Mouse (Mus musculus) embryonic facial prominence, embryonic 12.5 days (tissue): ENCODE measurements around the gene Cabin1. TPM values are rescaled to one million over a fixed set of nuclear protein-coding genes. Genes with fewer than 3 reads are reported as not detected.
"Not testable (repeated sequence)": the region's sequence is repeated elsewhere in the genome, so short reads cannot be mapped to it uniquely, and the experiment has no call there.

ENCODE experiments used
- ATAC-seq: fragments of 200-750 bp; cut with Nextera tagmentation; 2 replicates; pipeline ENCODE4 v1.8.0; 2017; ENCODE audit not compliant: insufficient number of reproducible peaks, insufficient read depth, low FRiP score, low TSS enrichment
- H3K27ac ChIP-seq: fragments of 300-500 bp; sonication (generic); 2 replicates; pipeline ENCODE4 v1.5.1; 2016; ENCODE audit warnings: mild to moderate bottlenecking
- H3K27me3 ChIP-seq: fragments of 300-500 bp; sonication (generic); 2 replicates; pipeline ENCODE4 v1.6.1; 2016; ENCODE audit warnings: mild to moderate bottlenecking, moderate library complexity
- H3K36me3 ChIP-seq: fragments of 300-500 bp; sonication (generic); 2 replicates; pipeline ENCODE4 v1.6.1; 2016; ENCODE audit warnings: mild to moderate bottlenecking
- H3K4me1 ChIP-seq: fragments of 300-500 bp; sonication (generic); 2 replicates; pipeline ENCODE4 v1.6.1; 2016
- H3K4me2 ChIP-seq: fragments of 300-500 bp; sonication (generic); replicated peaks from 2 replicates; pipeline ENCODE4 v1.6.1; 2016; ENCODE audit warnings: mild to moderate bottlenecking, moderate library complexity
- H3K4me3 ChIP-seq: fragments of 300-500 bp; sonication (generic); 2 replicates; pipeline ENCODE4 v1.5.1; 2016; ENCODE audit warnings: mild to moderate bottlenecking
- H3K9ac ChIP-seq: fragments of 300-500 bp; sonication (generic); 2 replicates; pipeline ENCODE4 v1.6.1; 2016; ENCODE audit warnings: mild to moderate bottlenecking, moderate library complexity
- H3K9me3 ChIP-seq: fragments of 300-500 bp; sonication (generic); 2 replicates; pipeline ENCODE4 v1.6.1; 2016; ENCODE audit warnings: mild to moderate bottlenecking, moderate library complexity
- WGBS: fragments of 180-500 bp; shearing (Covaris S2); methylation state at CpG from one replicate; pipeline ENCODE4 v1.1.7; 2016; 5-methylcytosine and 5-hydroxymethylcytosine counted together
- polyA plus RNA-seq: library from polyadenylated mRNA; unstranded; fragments of >200 nt; fragmentation: Nextera tagmentation; extraction: Ambion mirVana; gene quantifications from 2 replicates; pipeline ENCODE4 v1.2.1, GENCODE M21; 2016

Gene Cabin1
- polyA plus RNA-seq, 1 experiment from 2014 or later, result 34.7 TPM

DNA sequence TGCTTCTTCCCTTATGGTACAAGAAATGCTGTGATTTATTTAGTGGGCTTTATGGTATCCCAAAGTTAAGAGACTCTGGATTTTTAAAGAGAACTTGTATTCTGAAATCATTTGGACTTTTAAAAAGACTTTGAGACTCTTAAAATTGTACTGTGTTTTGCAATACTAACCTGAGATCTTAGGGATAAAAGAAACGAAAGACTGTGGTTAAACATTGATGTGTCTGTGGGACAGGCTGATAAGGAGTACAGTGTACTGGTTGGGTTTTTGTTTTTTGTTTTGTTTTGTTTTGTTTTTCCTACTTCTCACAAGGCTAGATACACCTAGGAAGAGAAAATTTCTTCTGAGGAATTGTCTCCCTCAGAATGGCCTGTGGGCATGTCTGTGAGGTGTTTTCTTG is 21.3 kb upstream of the Cabin1 start:
- Histone ChIP-seq H3K27ac (no peak overlapping the region), H3K4me3 (no peak overlapping the region), H3K27me3 (peaks cover 5% of the 10 kb centered on the region; the same call in 1 of the 2 replicates), H3K36me3 (no peaks in the 10 kb centered on the region), H3K4me2 (no peak overlapping the region), H3K9me3 (no peaks in the 10 kb centered on the region), H3K9ac (no peak overlapping the region), H3K4me1 (peaks cover 8% of the 10 kb centered on the region)
- ATAC-seq, result no peak
- 82% methylated on average over 1 of the region's 1 CpGs for WGBS

- 2% methylated on average over 28 of the region's 28 CpGs for WGBS
- peak within 1 kb of the TSS; percentile 47 for H3K4me3 ChIP-seq
- 0 out of 2 replicates have a peak within 1 kb of the TSS, but pooled peaks have one; percentile 30 for H3K27ac ChIP-seq
- no peaks in the 10 kb centered on the region for H3K36me3 ChIP-seq
- peaks cover 19% of the 10 kb centered on the region for H3K4me1 ChIP-seq
- peak within 1 kb of the TSS; percentile 90 for H3K4me2 ChIP-seq
- H3K27me3 ChIP-seq, result peaks cover 16% of the 10 kb centered on the region
- ATAC-seq, result no peak; the same call in 1 of the 2 replicates
- no peaks in the 10 kb centered on the region for H3K9me3 ChIP-seq
- peak within 1 kb of the TSS; percentile 48 for H3K9ac ChIP-seq
Observed at GRCm38 (mm10) chr10:75780769-75781578, 16.8 kb upstream of the Cabin1 start, which contains the start of the genes Gm20441 and Gstt3. Gene Gm20441 (minus strand): TSS chr10:75780954. Gene Gstt3 (minus strand): TSS chr10:75781414.

GRCm38 (mm10) chr10:75779206-75780174 is 15.3 kb upstream of the Cabin1 start:
- Histone ChIP-seq H3K36me3 (no peaks in the 10 kb centered on the region), H3K4me1 (peaks cover 19% of the 10 kb centered on the region), H3K27me3 (peaks cover 18% of the 10 kb centered on the region), H3K9me3 (no peaks in the 10 kb centered on the region), H3K4me3 (no peak overlapping the region), H3K4me2 (peak overlapping the region; percentile 90), H3K9ac (no peak overlapping the region), H3K27ac (no peak overlapping the region)
- no peak for ATAC-seq
- 36% methylated on average over 15 of the region's 15 CpGs for WGBS

DNA sequence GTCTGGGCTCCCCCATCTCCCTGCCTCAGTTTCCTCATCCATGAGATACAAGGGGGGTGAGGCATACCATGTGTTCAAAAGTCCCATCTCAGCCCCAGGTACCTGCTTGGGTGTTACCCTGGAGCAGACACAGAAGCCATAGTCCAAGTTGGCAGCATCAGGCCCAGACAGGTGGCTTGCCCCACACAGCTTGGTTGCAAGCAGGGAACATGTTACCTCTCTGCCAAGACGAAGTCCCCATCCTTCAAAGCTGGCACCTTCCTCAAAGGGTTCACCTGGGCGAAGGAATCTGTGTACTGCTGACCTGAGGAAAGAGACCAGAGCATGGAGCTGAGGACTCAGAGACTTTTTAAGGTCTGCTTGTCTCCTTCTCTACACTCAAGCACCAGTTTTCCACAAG is 13.7 kb upstream of the Cabin1 start:
- ATAC-seq, result no peak
- peaks cover 18% of the 10 kb centered on the region for H3K27me3 ChIP-seq

GRCm38 (mm10) chr10:75776562-75776961 is 12.4 kb upstream of the Cabin1 start:
- no peak overlapping the region for H3K9ac ChIP-seq
- peaks cover 26% of the 10 kb centered on the region for H3K4me1 ChIP-seq
- no peak overlapping the region for H3K4me3 ChIP-seq
- H3K9me3 ChIP-seq, result no peaks in the 10 kb centered on the region
- no peak for ATAC-seq
- no peak overlapping the region for H3K27ac ChIP-seq
- H3K36me3 ChIP-seq, result no peaks in the 10 kb centered on the region
- H3K27me3 ChIP-seq, result peaks cover 16% of the 10 kb centered on the region
- no peak overlapping the region for H3K4me2 ChIP-seq
- 90% methylated on average over 6 of the region's 6 CpGs for WGBS

More for the DNA sequence above, 13.7 kb upstream of the Cabin1 start:
- no peak overlapping the region for H3K9ac ChIP-seq
- H3K4me2 ChIP-seq, result no peak overlapping the region
- no peaks in the 10 kb centered on the region for H3K9me3 ChIP-seq
- 74% methylated on average over 2 of the region's 2 CpGs for WGBS
- no peak overlapping the region for H3K4me3 ChIP-seq
- no peaks in the 10 kb centered on the region for H3K36me3 ChIP-seq
- no peak overlapping the region for H3K27ac ChIP-seq
- peaks cover 19% of the 10 kb centered on the region for H3K4me1 ChIP-seq

GRCm38 (mm10) chr10:75774587-75774986 is 10.4 kb upstream of the Cabin1 start:
- Histone ChIP-seq H3K27ac (no peak overlapping the region), H3K4me1 (peaks cover 9% of the 10 kb centered on the region), H3K4me3 (no peak overlapping the region), H3K36me3 (no peaks in the 10 kb centered on the region), H3K4me2 (no peak overlapping the region), H3K27me3 (peaks cover 6% of the 10 kb centered on the region), H3K9me3 (no peaks in the 10 kb centered on the region), H3K9ac (no peak overlapping the region)
- ATAC-seq, result no peak
- 86% methylated on average over 9 of the region's 9 CpGs for WGBS

- H3K9me3 ChIP-seq, result no peaks in the 10 kb centered on the region
- H3K36me3 ChIP-seq, result no peaks in the 10 kb centered on the region
- 91% methylated on average over 5 of the region's 5 CpGs for WGBS
- H3K27me3 ChIP-seq, result peaks cover 2% of the 10 kb centered on the region; the same call in 1 of the 2 replicates
- H3K27ac ChIP-seq, result no peak overlapping the region
- H3K9ac ChIP-seq, result no peak overlapping the region
- H3K4me3 ChIP-seq, result no peak overlapping the region
- H3K4me1 ChIP-seq, result peaks cover 7% of the 10 kb centered on the region; the same call in 1 of the 2 replicates
- ATAC-seq, result no peak
- no peak overlapping the region for H3K4me2 ChIP-seq
Observed at GRCm38 (mm10) chr10:75774102-75774501, 10.0 kb upstream of the Cabin1 start.

DNA sequence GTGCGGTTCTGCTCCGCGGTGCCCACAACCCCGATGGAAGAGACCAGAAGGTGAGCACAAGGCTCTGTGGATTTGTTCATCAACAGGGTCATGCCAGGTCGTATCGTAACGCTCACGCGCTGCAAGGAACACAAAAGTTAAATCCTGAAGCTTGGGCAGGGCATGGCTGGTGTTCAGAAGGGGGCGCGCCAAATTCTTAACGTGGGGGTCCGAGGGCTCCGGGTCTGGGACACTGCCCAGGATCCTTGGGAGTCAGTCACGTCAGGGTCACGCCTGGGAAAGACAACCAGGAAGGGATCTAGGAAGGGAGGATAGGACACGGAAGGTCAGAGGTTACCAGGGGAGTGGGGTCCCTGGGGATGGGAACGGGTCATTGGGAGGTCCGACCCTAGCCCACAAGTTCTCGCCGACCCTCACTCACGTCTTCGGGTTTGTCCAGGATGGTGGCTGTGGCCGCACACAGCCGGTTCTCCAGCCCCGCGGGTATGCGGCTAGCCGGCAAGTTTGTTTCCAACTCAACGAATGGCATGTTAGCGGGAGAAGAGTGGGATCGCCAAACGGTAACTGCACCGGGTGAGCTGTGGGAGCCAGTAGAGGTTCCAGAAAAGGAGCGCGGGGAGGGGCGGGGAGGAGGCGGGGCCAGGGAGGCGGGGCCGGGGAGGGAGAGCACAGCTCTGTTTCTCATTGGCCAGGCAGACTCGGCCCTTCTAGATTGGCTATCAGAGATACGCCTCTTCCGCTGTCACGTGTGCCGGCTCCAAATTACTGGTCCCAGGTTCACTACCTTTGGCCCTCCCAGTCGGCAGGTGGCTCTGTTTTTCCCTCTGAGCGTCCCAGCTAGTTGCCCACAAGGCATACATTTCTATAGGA is 8.9 kb upstream of the Cabin1 start, which contains the start of gene Ddt:
Gene Ddt, minus strand, starts transcription at position 620 of the 870 bp plus-strand sequence.
- Histone ChIP-seq H3K4me3 (peak within 1 kb of the TSS; percentile 57), H3K4me1 (peaks cover 7% of the 10 kb centered on the region; the same call in 1 of the 2 replicates), H3K27me3 (0 out of 2 replicates have a peak, but pooled peaks cover 2% of the 10 kb centered on the region), H3K36me3 (no peaks in the 10 kb centered on the region), H3K9ac (peak within 1 kb of the TSS; percentile 57), H3K27ac (no peak within 1 kb of the TSS), H3K4me2 (peak within 1 kb of the TSS; percentile 72), H3K9me3 (no peaks in the 10 kb centered on the region)
- peak; percentile 89 for ATAC-seq
- WGBS, result under 1% methylated on average over 44 of the region's 47 CpGs

GRCm38 (mm10) chr10:75767756-75768155 is 3.6 kb upstream of the Cabin1 start:
- H3K4me2 ChIP-seq, H3K9me3 ChIP-seq, H3K4me3 ChIP-seq, ATAC-seq, H3K9ac ChIP-seq, H3K27me3 ChIP-seq, H3K36me3 ChIP-seq, H3K27ac ChIP-seq: not testable (repeated sequence)
- peaks cover 16% of the 10 kb centered on the region; the same call in 1 of the 2 replicates for H3K4me1 ChIP-seq
- 33% methylated on average over 5 of the region's 5 CpGs for WGBS

GRCm38 (mm10) chr10:75766856-75767255 is 2.7 kb upstream of the Cabin1 start:
- Histone ChIP-seq H3K4me1 (0 out of 2 replicates have a peak, but pooled peaks cover 9% of the 10 kb centered on the region), H3K9ac (no peak overlapping the region), H3K27ac (no peak overlapping the region), H3K36me3 (no peaks in the 10 kb centered on the region), H3K27me3 (no peaks in the 10 kb centered on the region), H3K4me2 (no peak overlapping the region), H3K4me3 (no peak overlapping the region), H3K9me3 (no peaks in the 10 kb centered on the region)
- WGBS, result 81% methylated on average over 6 of the region's 6 CpGs
- ATAC-seq, result no peak
